Mouse (Mus musculus) ES-E14 (cell line): Measurements from ENCODE around the gene Ube2j2.

ENCODE experiments used
- CHD2 ChIP-seq: IDR thresholded peaks from 2 replicates; pipeline ENCODE4 v1.6.1; 2014; ENCODE audit warnings: mild to moderate bottlenecking, low read depth, low read length, inconsistent platforms
- HCFC1 ChIP-seq: IDR thresholded peaks from 2 replicates; pipeline ENCODE4 v1.6.1; 2012; ENCODE audit warnings: low read length, inconsistent platforms, borderline replicate concordance; ENCODE audit not compliant: insufficient read depth
- ZC3H11A ChIP-seq: IDR thresholded peaks from 2 replicates; pipeline ENCODE4 v1.6.1; 2012; ENCODE audit warnings: low read depth, mild to moderate bottlenecking, inconsistent platforms, low read length, borderline replicate concordance
- ZNF384 ChIP-seq: IDR thresholded peaks from 2 replicates; pipeline ENCODE4 v1.6.1; 2012; ENCODE audit warnings: low read depth, low read length, inconsistent platforms

GRCm38 (mm10) chr4:155943534-155944249, at the start of gene Ube2j2:
- TF ChIP-seq ZNF384 (no peak), CHD2 (no peak), ZC3H11A (no peak), HCFC1 (peak; percentile 94)
